Mouse (Mus musculus): ENCODE measurements at regions not wholly inside any gene's neighbourhood (a gene's known extent, or its start where the extent isn't known, plus 50 kb on each side); places are given as distances from the start of the nearest gene placed in this dataset.
A peak's percentile ranks its signal among the peaks of the same experiment; 100 is the strongest.

- DNase-seq: no peak
These were observed 2146.6 kb downstream of the 9330182O14Rik start for GRCm38 (mm10) chr15:42280810-42281209.

GRCm38 (mm10) chr15:42296406-42296805, 2162.2 kb downstream of the 9330182O14Rik start:
- DNase-seq: no peak
- intact Hi-C loops (cut with DNase I): no loop called here

More at GRCm38 (mm10) chr15:42280810-42281209, 2146.6 kb downstream of the 9330182O14Rik start:
- intact Hi-C loops (cut with DNase I): no loop called here

DNA sequence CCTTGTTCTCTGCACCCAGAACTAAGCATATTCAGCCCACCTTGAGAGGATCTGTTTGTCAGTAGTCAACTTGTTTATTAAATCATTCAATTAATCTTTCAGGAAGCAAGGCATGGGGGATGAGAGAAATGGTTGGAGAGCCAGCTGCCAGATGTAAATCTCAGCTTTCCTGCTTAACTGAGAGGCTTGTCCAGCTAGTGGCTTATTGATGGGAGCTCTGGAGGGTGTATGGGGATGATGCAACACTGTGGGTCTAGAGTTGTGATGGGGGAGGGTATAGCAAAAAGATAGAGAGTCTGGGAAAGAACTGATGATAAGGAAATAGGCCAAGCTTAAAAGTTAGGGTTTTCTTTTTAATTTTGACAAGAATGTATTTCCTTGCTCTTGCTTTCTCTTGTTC, 2163.3 kb downstream of the 9330182O14Rik start:
- DNase-seq: no peak
- intact Hi-C loops (cut with DNase I): no loop called here

- no peak for DNase-seq
- intact Hi-C loops (cut with DNase I): no loop called here
These were observed 2167.8 kb downstream of the 9330182O14Rik start for GRCm38 (mm10) chr15:42301956-42302355.

DNA sequence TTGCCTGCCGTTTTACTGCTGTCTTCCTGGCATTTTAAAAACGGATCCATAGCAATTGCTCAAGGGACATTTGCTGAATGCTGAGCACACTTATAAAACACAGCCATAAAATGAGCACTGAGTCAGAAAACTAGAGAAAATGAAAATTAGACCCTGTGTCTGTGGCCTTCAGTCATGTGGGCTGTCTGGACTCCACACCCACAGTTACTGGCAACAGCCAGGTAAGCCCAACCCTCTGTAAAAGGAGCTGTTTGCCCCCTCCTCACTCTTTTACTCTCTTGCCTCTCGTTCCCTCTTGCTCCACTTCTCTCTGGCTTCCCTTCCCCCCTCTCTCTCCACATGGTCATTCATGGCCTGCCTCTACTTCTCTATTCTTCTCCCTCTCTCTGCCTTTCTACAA, 2169.9 kb downstream of the 9330182O14Rik start:
- DNase-seq: no peak
- intact Hi-C loops (cut with DNase I): no loop called here

DNA sequence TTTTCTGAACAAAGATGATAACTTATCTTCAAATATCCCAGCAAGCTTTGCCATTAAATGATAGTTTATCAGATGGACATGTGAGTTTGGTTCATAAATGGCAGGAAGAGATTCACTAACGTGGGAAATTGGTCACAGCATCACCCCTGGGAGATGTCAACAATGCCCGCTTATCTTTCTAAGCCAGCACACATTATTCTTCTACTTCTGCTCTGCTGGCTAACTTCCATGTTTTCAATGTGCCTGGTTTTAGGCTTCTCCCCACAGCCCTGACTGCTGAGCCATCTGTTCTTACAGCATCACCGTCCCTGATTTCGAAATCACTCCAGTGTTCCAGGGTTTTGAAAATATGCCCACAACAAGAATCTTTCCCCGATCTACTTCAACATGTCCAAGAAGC, 2175.4 kb downstream of the 9330182O14Rik start:
- intact Hi-C loops (cut with DNase I): no loop called here
- peak in 1 of 2 experiments; percentile 10 for DNase-seq

- DNase-seq: no peak
- intact Hi-C loops (cut with DNase I): no loop called here
These were observed 2177.0 kb downstream of the 9330182O14Rik start for GRCm38 (mm10) chr15:42311166-42311565.

DNA sequence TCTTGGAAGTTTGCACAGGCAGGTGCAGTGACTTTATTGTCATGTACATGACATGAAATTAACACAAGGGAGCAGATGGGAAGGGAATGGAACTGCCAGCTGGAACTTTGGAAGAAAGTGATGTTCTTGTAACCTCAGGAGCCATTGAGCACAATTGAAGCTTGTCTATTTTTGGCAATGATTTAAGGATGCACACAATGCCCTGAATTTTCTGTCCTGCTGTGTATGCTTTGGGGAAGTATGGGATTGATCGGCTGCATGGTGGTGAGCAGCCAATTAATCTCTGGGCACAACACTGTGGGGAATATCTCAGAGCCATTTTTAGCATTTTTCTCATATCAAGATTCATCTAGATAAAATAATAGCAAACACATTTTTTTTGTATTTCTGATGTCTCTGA, 2186.2 kb downstream of the 9330182O14Rik start:
- intact Hi-C loops (cut with DNase I): no loop called here
- no peak for DNase-seq

- intact Hi-C loops (cut with DNase I): no loop called here
- no peak for DNase-seq
These were observed 2188.8 kb downstream of the 9330182O14Rik start for GRCm38 (mm10) chr15:42322940-42323339.

DNA sequence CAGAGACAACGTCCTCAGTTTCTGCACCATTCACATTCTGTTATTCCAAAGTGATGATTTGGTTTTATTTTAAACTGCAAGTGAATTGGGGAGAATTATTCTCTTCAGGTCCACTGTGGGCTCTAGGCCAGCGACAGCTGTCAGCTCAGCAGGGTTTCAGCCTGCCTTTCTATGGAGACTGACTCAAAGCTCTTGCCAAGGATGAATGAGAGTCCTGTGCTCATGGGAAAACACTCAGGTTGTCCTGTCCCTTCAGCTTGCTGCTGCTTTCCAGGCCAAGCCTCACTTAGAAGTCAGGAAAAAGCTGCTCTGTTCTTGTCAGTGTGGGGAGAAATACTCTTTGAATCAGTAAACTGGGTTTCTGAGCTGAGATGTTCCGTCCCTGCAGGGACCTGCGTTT, 2191.1 kb downstream of the 9330182O14Rik start:
- no peak for DNase-seq
- intact Hi-C loops (cut with DNase I): no loop called here

GRCm38 (mm10) chr15:42328535-42328934, 2194.4 kb downstream of the 9330182O14Rik start:
- DNase-seq: peak; percentile 3 to 14
- intact Hi-C loops (cut with DNase I): no loop called here

DNA sequence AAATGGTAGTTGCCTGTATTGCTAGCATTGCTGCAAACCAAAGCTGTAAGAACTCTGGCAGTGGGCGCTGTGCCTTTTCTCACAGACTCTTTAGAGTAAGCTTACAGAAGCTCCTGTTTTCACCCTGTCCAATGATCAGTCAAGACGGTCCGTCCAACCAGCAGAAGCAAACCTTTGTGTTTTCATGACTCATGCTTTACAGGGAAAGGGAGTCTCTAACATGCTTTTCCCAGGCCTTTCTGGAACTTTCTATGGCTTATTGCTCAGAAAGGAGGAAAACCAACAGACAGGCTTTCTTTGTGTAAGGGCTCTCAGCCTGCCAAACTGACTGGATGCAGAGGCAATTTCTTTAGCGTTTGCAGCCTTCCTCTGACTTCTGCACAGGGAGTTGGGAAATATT, 2195.6 kb downstream of the 9330182O14Rik start:
- DNase-seq: peak; percentile 2 to 13

DNA sequence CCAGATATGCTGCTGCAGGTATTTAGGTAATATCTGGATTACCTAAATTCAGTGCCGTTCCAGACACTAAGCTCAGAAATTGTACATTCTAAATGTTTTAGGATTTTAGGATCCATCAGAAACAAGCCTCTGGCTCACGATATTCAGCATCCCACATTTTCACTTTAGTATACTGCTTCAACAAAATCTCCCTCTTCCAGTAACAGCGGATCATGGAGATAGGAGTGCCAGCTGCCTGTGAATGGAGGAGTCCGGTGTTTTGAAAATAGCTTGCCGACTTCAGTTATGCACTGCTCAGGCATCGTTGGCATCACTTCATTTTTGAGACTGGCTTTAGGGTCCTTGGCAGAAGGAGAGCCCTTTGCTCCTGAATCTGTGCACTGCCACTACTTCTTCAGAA, 2199.5 kb downstream of the 9330182O14Rik start:
- DNase-seq: no peak
- intact Hi-C loops (cut with DNase I): no loop called here

More for the DNA sequence above, 2195.6 kb downstream of the 9330182O14Rik start:
- intact Hi-C loops (cut with DNase I): no loop called here

- DNase-seq: no peak
- intact Hi-C loops (cut with DNase I): no loop called here
These were observed 2212.0 kb downstream of the 9330182O14Rik start for GRCm38 (mm10) chr15:42346131-42346530.

- intact Hi-C loops (cut with DNase I): no loop called here
These were observed 2227.7 kb downstream of the 9330182O14Rik start for GRCm38 (mm10) chr15:42361871-42362270.

DNA sequence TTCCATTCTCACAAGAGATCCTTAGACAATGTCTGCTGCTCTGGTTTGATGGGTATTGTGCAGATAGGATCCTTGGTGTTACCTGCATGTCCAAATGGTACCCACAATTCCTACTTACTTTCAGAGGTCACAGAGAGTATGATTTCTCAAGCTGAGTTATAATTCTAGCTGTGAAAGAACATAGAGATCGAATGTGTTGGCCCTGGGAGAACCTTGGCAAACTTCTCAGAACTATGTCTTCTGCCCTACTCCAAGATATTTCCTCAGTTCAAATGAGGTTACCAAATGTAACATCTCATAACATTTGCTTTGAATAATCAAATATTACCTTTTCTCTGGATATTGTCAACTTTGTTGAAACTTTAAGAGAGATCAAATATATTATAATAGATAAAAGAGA, 2230.8 kb downstream of the 9330182O14Rik start:
- DNase-seq: peak; percentile 2
- intact Hi-C loops (cut with DNase I): no loop called here

More at GRCm38 (mm10) chr15:42361871-42362270, 2227.7 kb downstream of the 9330182O14Rik start:
- no peak for DNase-seq

DNA sequence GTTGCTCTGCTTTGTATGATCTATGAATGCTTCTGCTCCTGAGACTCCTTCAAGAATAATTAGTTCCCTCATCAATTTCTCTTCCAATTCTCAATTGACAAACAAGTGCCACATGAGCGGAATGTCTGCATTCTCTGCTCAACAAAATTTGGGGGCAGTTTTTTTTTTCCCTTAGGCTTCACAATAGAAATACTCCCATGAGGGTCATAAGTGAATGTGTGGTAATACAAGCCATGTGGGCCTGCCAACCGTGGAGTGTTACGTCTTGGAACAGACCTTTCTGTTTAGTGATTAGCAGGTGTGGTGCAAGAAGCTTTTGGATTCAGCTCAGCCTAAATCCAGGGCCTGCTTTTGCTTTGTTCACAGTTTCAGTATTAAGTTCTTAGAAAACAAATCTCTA, 2232.6 kb downstream of the 9330182O14Rik start:
- intact Hi-C loops (cut with DNase I): no loop called here
- DNase-seq: no peak

GRCm38 (mm10) chr15:42369603-42370002, 2235.4 kb downstream of the 9330182O14Rik start:
- no peak for DNase-seq
- intact Hi-C loops (cut with DNase I): no loop called here

DNA sequence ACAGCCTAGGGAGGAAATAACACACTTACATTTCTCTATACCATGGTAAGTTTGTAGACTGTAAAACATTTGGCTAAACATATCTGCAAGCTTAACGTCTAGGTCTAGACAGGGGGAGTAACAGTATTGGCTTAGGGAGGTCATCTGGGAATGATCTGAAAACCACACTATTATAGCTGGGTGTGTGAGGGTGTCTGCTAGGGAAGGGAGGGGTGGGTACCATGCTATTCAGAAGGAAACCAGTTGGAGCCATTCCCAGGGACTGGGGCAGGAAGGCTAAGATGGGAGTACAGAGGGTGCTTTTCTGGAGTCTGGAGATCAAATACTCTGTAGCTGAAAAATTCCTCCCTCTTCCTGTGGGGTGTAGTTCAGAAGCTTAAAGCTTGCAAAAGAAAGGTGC, 2235.9 kb downstream of the 9330182O14Rik start:
- no peak for DNase-seq
- intact Hi-C loops (cut with DNase I): no loop called here

GRCm38 (mm10) chr15:42372704-42373286, 2238.6 kb downstream of the 9330182O14Rik start:
- intact Hi-C loops (cut with DNase I): no loop called here
- no peak for DNase-seq

Data from heart, postnatal 36 days (tissue).